Mouse (Mus musculus): Measurements from ENCODE around the gene Chrng. TPM values are rescaled to one million over a fixed set of nuclear protein-coding genes. Genes with fewer than 3 reads are reported as not detected.

The Chrng gene
- total RNA-seq (2012; rRNA removed), result 0.13 and 0.16 TPM in 2 replicates

- no peak within 1 kb of the TSS for H3K4me3 ChIP-seq (ENCODE audit: insufficient read depth in 1 of 2, low read depth in 1 of 2, low read length in 2 of 2, poor library complexity in 1 of 2, severe bottlenecking in 1 of 2)
- H3K36me3 ChIP-seq (ENCODE audit: control insufficient read depth, insufficient read depth, low read length, poor library complexity, severe bottlenecking), result no peaks in the 10 kb centered on the region
- TF ChIP-seq ZNF384 (IDR thresholded peaks at IDR 0.05; ENCODE audit: low read depth, low read length) (no peak), CHD2 (IDR thresholded peaks at IDR 0.05; ENCODE audit: low read depth, low read length) (no peak), ZC3H11A (IDR thresholded peaks at IDR 0.05; ENCODE audit: borderline replicate concordance, low read depth, low read length) (no peak), MAFK (IDR thresholded peaks at IDR 0.05; ENCODE audit: insufficient read depth, low read depth, low read length) (no peak), HCFC1 (IDR thresholded peaks at IDR 0.05; ENCODE audit: borderline replicate concordance, insufficient read depth, low read length) (no peak)
- H3K27ac ChIP-seq (ENCODE audit: insufficient read depth, low read depth, low read length, poor library complexity, severe bottlenecking), result no peak within 1 kb of the TSS
- no peak for DNase-seq (ENCODE audit: low read depth, low spot score)
- H3K9ac ChIP-seq (ENCODE audit: insufficient read depth, low read depth, low read length, poor library complexity, severe bottlenecking), result no peak within 1 kb of the TSS
- in situ Hi-C loops (cut with MboI; ENCODE audit: low sequenced_read_pairs in 2 of 2, unreplicated experiment in 2 of 2), result no loop called here
- H3K4me1 ChIP-seq (ENCODE audit: control insufficient read depth in 2 of 2, insufficient read depth in 2 of 2, low read length in 2 of 2, poor library complexity in 1 of 2), result peaks cover 0 to 7% of the 10 kb centered on the region in 2 experiments; a peak in 1 of 4 replicates
- no peaks in the 10 kb centered on the region for H3K9me3 ChIP-seq (ENCODE audit: control insufficient read depth, insufficient read depth, low read depth, low read length)
Measured at GRCm38 (mm10) chr1:87204465-87204864, at the start of gene Chrng. Gene Chrng (plus strand): TSS chr1:87204657.

- Histone ChIP-seq H3K9me3 (ENCODE audit: control insufficient read depth, insufficient read depth, low read depth, low read length) (no peaks in the 10 kb centered on the region), H3K27ac (ENCODE audit: insufficient read depth, low read depth, low read length, poor library complexity, severe bottlenecking) (no peak overlapping the region), H3K4me3 (ENCODE audit: insufficient read depth in 1 of 2, low read depth in 1 of 2, low read length in 2 of 2, poor library complexity in 1 of 2, severe bottlenecking in 1 of 2) (peak overlapping the region; percentile 54 to 61), H3K9ac (ENCODE audit: insufficient read depth, low read depth, low read length, poor library complexity, severe bottlenecking) (no peak overlapping the region), H3K4me1 (ENCODE audit: control insufficient read depth in 2 of 2, insufficient read depth in 2 of 2, low read length in 2 of 2, poor library complexity in 1 of 2) (peaks cover 0 to 3% of the 10 kb centered on the region in 2 experiments; a peak in 1 of 4 replicates), H3K36me3 (ENCODE audit: control insufficient read depth, insufficient read depth, low read length, poor library complexity, severe bottlenecking) (no peaks in the 10 kb centered on the region)
- DNase-seq (ENCODE audit: low read depth, low spot score), result no peak
- TF ChIP-seq HCFC1 (IDR thresholded peaks at IDR 0.05; ENCODE audit: borderline replicate concordance, insufficient read depth, low read length), result no peak
- no peak for TF ChIP-seq ZC3H11A (IDR thresholded peaks at IDR 0.05; ENCODE audit: borderline replicate concordance, low read depth, low read length)
- no peak for TF ChIP-seq CHD2 (IDR thresholded peaks at IDR 0.05; ENCODE audit: low read depth, low read length)
- no peak for TF ChIP-seq ZNF384 (IDR thresholded peaks at IDR 0.05; ENCODE audit: low read depth, low read length)
- TF ChIP-seq MAFK (IDR thresholded peaks at IDR 0.05; ENCODE audit: insufficient read depth, low read depth, low read length), result no peak
- in situ Hi-C loops (cut with MboI; ENCODE audit: low sequenced_read_pairs in 2 of 2, unreplicated experiment in 2 of 2), result no loop called here
Measured at GRCm38 (mm10) chr1:87155531-87156198, 48.8 kb upstream of the Chrng start.

GRCm38 (mm10) chr1:87156199-87156587 lies 48.3 kb upstream of the Chrng start, which contains the start of gene Ecel1:
Gene Ecel1 (minus strand): TSS chr1:87156521.
- Histone ChIP-seq H3K4me1 (ENCODE audit: control insufficient read depth in 2 of 2, insufficient read depth in 2 of 2, low read length in 2 of 2, poor library complexity in 1 of 2) (peaks cover 0 to 3% of the 10 kb centered on the region in 2 experiments; a peak in 1 of 4 replicates), H3K36me3 (ENCODE audit: control insufficient read depth, insufficient read depth, low read length, poor library complexity, severe bottlenecking) (no peaks in the 10 kb centered on the region), H3K9me3 (ENCODE audit: control insufficient read depth, insufficient read depth, low read depth, low read length) (no peaks in the 10 kb centered on the region), H3K27ac (ENCODE audit: insufficient read depth, low read depth, low read length, poor library complexity, severe bottlenecking) (no peak within 1 kb of the TSS), H3K4me3 (ENCODE audit: insufficient read depth in 1 of 2, low read depth in 1 of 2, low read length in 2 of 2, poor library complexity in 1 of 2, severe bottlenecking in 1 of 2) (peak within 1 kb of the TSS; percentile 54 to 61), H3K9ac (ENCODE audit: insufficient read depth, low read depth, low read length, poor library complexity, severe bottlenecking) (no peak within 1 kb of the TSS)
- in situ Hi-C loops (cut with MboI; ENCODE audit: low sequenced_read_pairs in 2 of 2, unreplicated experiment in 2 of 2), result no loop called here
- TF ChIP-seq ZC3H11A (IDR thresholded peaks at IDR 0.05; ENCODE audit: borderline replicate concordance, low read depth, low read length) (no peak), MAFK (IDR thresholded peaks at IDR 0.05; ENCODE audit: insufficient read depth, low read depth, low read length) (no peak), HCFC1 (IDR thresholded peaks at IDR 0.05; ENCODE audit: borderline replicate concordance, insufficient read depth, low read length) (no peak), ZNF384 (IDR thresholded peaks at IDR 0.05; ENCODE audit: low read depth, low read length) (no peak), CHD2 (IDR thresholded peaks at IDR 0.05; ENCODE audit: low read depth, low read length) (no peak)
- DNase-seq (ENCODE audit: low read depth, low spot score), result no peak

- TF ChIP-seq HCFC1 (IDR thresholded peaks at IDR 0.05; ENCODE audit: borderline replicate concordance, insufficient read depth, low read length), result no peak
- H3K4me1 ChIP-seq (ENCODE audit: control insufficient read depth in 2 of 2, insufficient read depth in 2 of 2, low read length in 2 of 2, poor library complexity in 1 of 2), result no peaks in the 10 kb centered on the region; a peak in 1 of 4 replicates
- in situ Hi-C loops (cut with MboI; ENCODE audit: low sequenced_read_pairs in 2 of 2, unreplicated experiment in 2 of 2), result no loop called here
- no peak overlapping the region for H3K9ac ChIP-seq (ENCODE audit: insufficient read depth, low read depth, low read length, poor library complexity, severe bottlenecking)
- H3K36me3 ChIP-seq (ENCODE audit: control insufficient read depth, insufficient read depth, low read length, poor library complexity, severe bottlenecking), result no peaks in the 10 kb centered on the region
- H3K9me3 ChIP-seq (ENCODE audit: control insufficient read depth, insufficient read depth, low read depth, low read length), result no peaks in the 10 kb centered on the region
- no peak overlapping the region for H3K27ac ChIP-seq (ENCODE audit: insufficient read depth, low read depth, low read length, poor library complexity, severe bottlenecking)
- no peak overlapping the region for H3K4me3 ChIP-seq (ENCODE audit: insufficient read depth in 1 of 2, low read depth in 1 of 2, low read length in 2 of 2, poor library complexity in 1 of 2, severe bottlenecking in 1 of 2)
- no peak for DNase-seq (ENCODE audit: low read depth, low spot score)
Measured at GRCm38 (mm10) chr1:87159396-87159795, 45.1 kb upstream of the Chrng start.

All from ES-E14 (cell line).